Mouse (Mus musculus) lung, postnatal 0 days (tissue): ENCODE results near the gene Trim6.

ENCODE experiments used
- CTCF ChIP-seq: IDR thresholded peaks from 2 replicates; pipeline ENCODE4 v1.5.1; 2016; ENCODE audit warnings: antibody characterized with exemption, mild to moderate bottlenecking
- EP300 ChIP-seq: IDR thresholded peaks from 2 replicates; pipeline ENCODE4 v1.6.1; 2016; ENCODE audit warnings: antibody characterized with exemption, mild to moderate bottlenecking, control low read depth

DNA sequence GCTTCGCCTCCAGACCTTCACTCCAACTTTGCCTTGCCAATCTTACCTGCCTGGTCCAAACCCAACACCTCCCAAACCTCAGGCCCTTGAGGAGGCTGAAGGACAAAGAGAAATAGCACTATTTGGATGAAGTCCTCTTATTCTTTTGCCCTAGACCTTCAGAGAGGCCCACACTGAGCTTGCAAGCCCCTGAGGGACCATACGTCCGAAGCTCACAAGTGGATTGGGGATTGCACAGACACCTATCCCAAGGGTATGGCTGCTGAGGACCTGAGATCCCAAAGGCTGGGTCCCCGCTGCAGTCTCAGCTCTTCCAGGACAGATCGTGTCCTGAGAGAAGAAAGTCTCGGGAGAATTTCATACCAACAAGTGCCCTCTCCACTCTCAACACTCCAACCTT, 22.7 kb upstream of the Trim6 start, which contains the start of gene Olfr649:
- no peak for TF ChIP-seq CTCF
- TF ChIP-seq EP300, result no peak
